Mouse (Mus musculus) embryonic facial prominence, embryonic 12.5 days (tissue): ENCODE data around the gene Pmm2. TPM values are rescaled to one million over a fixed set of nuclear protein-coding genes. Genes with fewer than 3 reads are reported as not detected.

Experiments used
- ATAC-seq: fragments of 200-750 bp; cut with Nextera tagmentation; 2 replicates; pipeline ENCODE4 v1.8.0; 2017; ENCODE audit not compliant: insufficient number of reproducible peaks, insufficient read depth, low FRiP score, low TSS enrichment
- H3K27ac ChIP-seq: fragments of 300-500 bp; sonication (generic); 2 replicates; pipeline ENCODE4 v1.5.1; 2016; ENCODE audit warnings: mild to moderate bottlenecking
- H3K27me3 ChIP-seq: fragments of 300-500 bp; sonication (generic); 2 replicates; pipeline ENCODE4 v1.6.1; 2016; ENCODE audit warnings: mild to moderate bottlenecking, moderate library complexity
- H3K36me3 ChIP-seq: fragments of 300-500 bp; sonication (generic); 2 replicates; pipeline ENCODE4 v1.6.1; 2016; ENCODE audit warnings: mild to moderate bottlenecking
- H3K4me1 ChIP-seq: fragments of 300-500 bp; sonication (generic); 2 replicates; pipeline ENCODE4 v1.6.1; 2016
- H3K4me2 ChIP-seq: fragments of 300-500 bp; sonication (generic); replicated peaks from 2 replicates; pipeline ENCODE4 v1.6.1; 2016; ENCODE audit warnings: mild to moderate bottlenecking, moderate library complexity
- H3K4me3 ChIP-seq: fragments of 300-500 bp; sonication (generic); 2 replicates; pipeline ENCODE4 v1.5.1; 2016; ENCODE audit warnings: mild to moderate bottlenecking
- H3K9ac ChIP-seq: fragments of 300-500 bp; sonication (generic); 2 replicates; pipeline ENCODE4 v1.6.1; 2016; ENCODE audit warnings: mild to moderate bottlenecking, moderate library complexity
- H3K9me3 ChIP-seq: fragments of 300-500 bp; sonication (generic); 2 replicates; pipeline ENCODE4 v1.6.1; 2016; ENCODE audit warnings: mild to moderate bottlenecking, moderate library complexity
- WGBS: fragments of 180-500 bp; shearing (Covaris S2); methylation state at CpG from one replicate; pipeline ENCODE4 v1.1.7; 2016; 5-methylcytosine and 5-hydroxymethylcytosine counted together
- polyA plus RNA-seq: library from polyadenylated mRNA; unstranded; fragments of >200 nt; fragmentation: Nextera tagmentation; extraction: Ambion mirVana; gene quantifications from 2 replicates; pipeline ENCODE4 v1.2.1, GENCODE M21; 2016

Gene Pmm2
- polyA plus RNA-seq, 1 experiment from 2014 or later: 51.1 TPM

- H3K9me3 ChIP-seq: no peaks in the 10 kb centered on the region
- H3K4me2 ChIP-seq: no peak overlapping the region
- peaks cover 25% of the 10 kb centered on the region for H3K36me3 ChIP-seq
- no peak overlapping the region for H3K4me3 ChIP-seq
- H3K9ac ChIP-seq: no peak overlapping the region
- H3K27ac ChIP-seq: no peak overlapping the region
- H3K4me1 ChIP-seq: no peaks in the 10 kb centered on the region
- no peak for ATAC-seq
- WGBS: 62% methylated on average over 4 of the region's 4 CpGs
- no peaks in the 10 kb centered on the region for H3K27me3 ChIP-seq
These were observed 47.6 kb downstream of the Pmm2 start for GRCm38 (mm10) chr16:8685087-8685486.

GRCm38 (mm10) chr16:8686121-8686870, 48.8 kb downstream of the Pmm2 start:
- 60% methylated on average over 7 of the region's 7 CpGs for WGBS
- Histone ChIP-seq H3K9ac (no peak overlapping the region), H3K27me3 (no peaks in the 10 kb centered on the region), H3K4me2 (no peak overlapping the region), H3K4me3 (no peak overlapping the region), H3K36me3 (peaks cover 37% of the 10 kb centered on the region), H3K27ac (no peak overlapping the region), H3K4me1 (no peaks in the 10 kb centered on the region), H3K9me3 (no peaks in the 10 kb centered on the region)
- 0 out of 2 replicates have a peak, but pooled peaks have one; percentile 9 for ATAC-seq

- Histone ChIP-seq H3K27me3 (no peaks in the 10 kb centered on the region), H3K4me3 (no peak overlapping the region), H3K27ac (no peak overlapping the region), H3K36me3 (peaks cover 44% of the 10 kb centered on the region), H3K9ac (no peak overlapping the region), H3K4me2 (no peak overlapping the region), H3K4me1 (no peaks in the 10 kb centered on the region), H3K9me3 (no peaks in the 10 kb centered on the region)
- WGBS: 85% methylated on average over 11 of the region's 11 CpGs
- ATAC-seq: no peak
These were observed 49.5 kb downstream of the Pmm2 start for GRCm38 (mm10) chr16:8686871-8687535.

GRCm38 (mm10) chr16:8687559-8688112, 50.2 kb downstream of the Pmm2 start:
- ATAC-seq: no peak

GRCm38 (mm10) chr16:8689979-8690656, 52.6 kb downstream of the Pmm2 start:
- no peak overlapping the region for H3K27ac ChIP-seq
- H3K9me3 ChIP-seq: no peaks in the 10 kb centered on the region
- H3K4me2 ChIP-seq: no peak overlapping the region
- no peaks in the 10 kb centered on the region for H3K27me3 ChIP-seq
- no peak for ATAC-seq
- peaks cover 72% of the 10 kb centered on the region for H3K36me3 ChIP-seq
- no peak overlapping the region for H3K4me3 ChIP-seq
- H3K4me1 ChIP-seq: no peaks in the 10 kb centered on the region
- 92% methylated on average over 11 of the region's 11 CpGs for WGBS
- H3K9ac ChIP-seq: no peak overlapping the region

More at GRCm38 (mm10) chr16:8687559-8688112, 50.2 kb downstream of the Pmm2 start:
- H3K27me3 ChIP-seq: no peaks in the 10 kb centered on the region
- H3K9me3 ChIP-seq: no peaks in the 10 kb centered on the region
- H3K27ac ChIP-seq: no peak overlapping the region
- H3K36me3 ChIP-seq: peaks cover 50% of the 10 kb centered on the region
- no peak overlapping the region for H3K4me2 ChIP-seq
- H3K4me1 ChIP-seq: no peaks in the 10 kb centered on the region
- no peak overlapping the region for H3K9ac ChIP-seq
- no peak overlapping the region for H3K4me3 ChIP-seq

- no peak overlapping the region for H3K9ac ChIP-seq
- no peak overlapping the region for H3K4me2 ChIP-seq
- no peak overlapping the region for H3K4me3 ChIP-seq
- H3K27ac ChIP-seq: no peak overlapping the region
- no peaks in the 10 kb centered on the region for H3K27me3 ChIP-seq
- no peaks in the 10 kb centered on the region for H3K9me3 ChIP-seq
- ATAC-seq: no peak
- no peaks in the 10 kb centered on the region for H3K4me1 ChIP-seq
- 93% methylated on average over 7 of the region's 7 CpGs for WGBS
- peaks cover 79% of the 10 kb centered on the region for H3K36me3 ChIP-seq
These were observed 53.7 kb downstream of the Pmm2 start for GRCm38 (mm10) chr16:8691206-8691605.

GRCm38 (mm10) chr16:8699556-8699955, 62.1 kb downstream of the Pmm2 start:
- H3K27me3 ChIP-seq: no peaks in the 10 kb centered on the region
- 92% methylated on average over 8 of the region's 8 CpGs for WGBS
- H3K4me1 ChIP-seq: no peaks in the 10 kb centered on the region
- no peaks in the 10 kb centered on the region for H3K9me3 ChIP-seq
- ATAC-seq: no peak
- H3K36me3 ChIP-seq: peaks cover 93% of the 10 kb centered on the region
- H3K27ac ChIP-seq: no peak overlapping the region
- H3K9ac ChIP-seq: no peak overlapping the region
- H3K4me3 ChIP-seq: no peak overlapping the region
- H3K4me2 ChIP-seq: no peak overlapping the region

GRCm38 (mm10) chr16:8700586-8700985, 63.1 kb downstream of the Pmm2 start:
- Histone ChIP-seq H3K9ac (no peak overlapping the region), H3K27ac (no peak overlapping the region), H3K4me3 (no peak overlapping the region), H3K27me3 (no peaks in the 10 kb centered on the region), H3K36me3 (peaks cover 91% of the 10 kb centered on the region), H3K9me3 (no peaks in the 10 kb centered on the region), H3K4me1 (no peaks in the 10 kb centered on the region), H3K4me2 (no peak overlapping the region)
- WGBS: 93% methylated on average over 3 of the region's 3 CpGs
- no peak for ATAC-seq

- peaks cover 7% of the 10 kb centered on the region for H3K4me1 ChIP-seq
- no peak overlapping the region for H3K4me3 ChIP-seq
- ATAC-seq: no peak
- no peaks in the 10 kb centered on the region for H3K9me3 ChIP-seq
- no peak overlapping the region for H3K9ac ChIP-seq
- no peak overlapping the region for H3K4me2 ChIP-seq
- H3K27me3 ChIP-seq: no peaks in the 10 kb centered on the region
- WGBS: 92% methylated on average over 9 of the region's 9 CpGs
- no peak overlapping the region for H3K27ac ChIP-seq
- H3K36me3 ChIP-seq: peaks cover 85% of the 10 kb centered on the region
These were observed 74.5 kb downstream of the Pmm2 start for GRCm38 (mm10) chr16:8711998-8712397.
